Mouse (Mus musculus) spleen, postnatal 0 days (tissue): ENCODE measurements around the gene Hist1h2bc. TPM values are rescaled to one million over a fixed set of nuclear protein-coding genes. Genes with fewer than 3 reads are reported as not detected.

Source experiments
- polyA plus RNA-seq: library from polyadenylated mRNA; unstranded; fragments of >200 nt; fragmentation: Nextera tagmentation; extraction: Ambion mirVana; gene quantifications from 2 replicates; pipeline ENCODE4 v1.2.1, GENCODE M21; 2015

Gene Hist1h2bc
- 77.4 and 85.8 TPM in 2 replicates for polyA plus RNA-seq

DNA sequence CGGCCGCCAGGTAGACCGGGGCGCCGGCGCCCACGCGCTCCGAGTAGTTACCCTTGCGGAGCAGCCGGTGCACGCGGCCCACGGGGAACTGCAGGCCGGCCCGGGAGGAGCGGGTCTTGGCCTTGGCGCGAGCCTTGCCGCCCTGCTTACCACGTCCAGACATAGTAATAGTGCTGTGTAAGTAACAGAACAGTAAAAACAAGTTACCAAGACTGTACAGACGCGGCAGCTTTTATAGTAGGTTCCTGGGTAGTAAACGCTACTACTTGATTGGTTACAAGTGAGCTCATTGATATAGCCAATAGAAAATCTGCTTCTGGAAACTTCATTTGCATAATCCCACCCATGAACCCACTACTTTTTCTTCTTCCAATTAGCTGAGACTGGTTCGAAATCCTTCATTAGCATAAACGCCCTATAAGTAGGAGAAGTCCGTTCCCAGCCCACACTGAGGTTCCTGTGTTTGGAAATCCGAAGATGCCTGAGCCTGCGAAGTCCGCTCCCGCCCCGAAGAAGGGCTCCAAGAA lies at the start of gene Hist1h2bc, which contains the start of gene Hist1h2ac:
Gene Hist1h2bc, plus strand, starts transcription at position 445 of the 527 bp plus-strand sequence.
Gene Hist1h2ac, minus strand, starts transcription at position 194 of the 527 bp plus-strand sequence.

DNA sequence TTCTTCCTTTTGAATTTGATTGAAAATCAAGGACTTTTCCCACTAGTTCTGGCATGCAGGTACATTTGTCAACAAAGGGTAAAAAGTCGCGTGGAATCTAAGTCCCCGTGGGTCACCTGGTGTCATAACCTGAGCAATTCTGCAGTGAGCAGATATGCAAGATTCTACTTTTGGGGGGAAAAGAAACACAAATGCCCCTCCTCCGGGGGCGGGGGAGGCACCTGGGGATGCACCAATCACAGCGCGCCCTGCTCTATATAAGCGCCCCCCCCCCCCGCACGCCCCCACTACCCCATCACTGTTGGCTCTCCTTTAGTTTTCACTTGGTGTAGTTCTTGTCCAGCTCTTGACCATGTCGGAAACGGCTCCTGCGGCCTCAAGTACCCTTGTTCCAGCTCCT lies 11.5 kb downstream of the Hist1h2bc start, which contains the start of gene Hist1h1t:
Gene Hist1h1t, plus strand, starts transcription at position 301 of the 400 bp plus-strand sequence.

DNA sequence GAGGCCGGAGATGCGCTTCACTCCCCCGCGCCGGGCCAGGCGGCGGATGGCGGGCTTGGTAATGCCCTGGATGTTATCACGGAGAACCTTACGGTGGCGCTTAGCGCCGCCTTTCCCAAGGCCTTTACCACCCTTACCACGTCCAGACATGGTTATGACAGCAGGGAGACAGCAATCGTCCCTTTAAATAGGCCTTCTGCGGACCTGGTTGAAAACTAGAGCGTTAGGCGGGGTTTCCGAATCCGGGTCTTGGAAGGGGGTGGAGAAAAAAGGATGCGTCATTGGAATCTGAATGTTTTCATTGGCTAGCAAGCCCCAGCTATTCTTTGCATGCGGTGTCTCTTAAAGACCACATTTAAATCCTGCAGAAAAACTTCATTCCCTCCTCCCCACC lies 14.3 kb downstream of the Hist1h2bc start, which contains the start of gene Hist1h4c:
Gene Hist1h4c, minus strand, starts transcription at position 155 of the 394 bp plus-strand sequence.

DNA sequence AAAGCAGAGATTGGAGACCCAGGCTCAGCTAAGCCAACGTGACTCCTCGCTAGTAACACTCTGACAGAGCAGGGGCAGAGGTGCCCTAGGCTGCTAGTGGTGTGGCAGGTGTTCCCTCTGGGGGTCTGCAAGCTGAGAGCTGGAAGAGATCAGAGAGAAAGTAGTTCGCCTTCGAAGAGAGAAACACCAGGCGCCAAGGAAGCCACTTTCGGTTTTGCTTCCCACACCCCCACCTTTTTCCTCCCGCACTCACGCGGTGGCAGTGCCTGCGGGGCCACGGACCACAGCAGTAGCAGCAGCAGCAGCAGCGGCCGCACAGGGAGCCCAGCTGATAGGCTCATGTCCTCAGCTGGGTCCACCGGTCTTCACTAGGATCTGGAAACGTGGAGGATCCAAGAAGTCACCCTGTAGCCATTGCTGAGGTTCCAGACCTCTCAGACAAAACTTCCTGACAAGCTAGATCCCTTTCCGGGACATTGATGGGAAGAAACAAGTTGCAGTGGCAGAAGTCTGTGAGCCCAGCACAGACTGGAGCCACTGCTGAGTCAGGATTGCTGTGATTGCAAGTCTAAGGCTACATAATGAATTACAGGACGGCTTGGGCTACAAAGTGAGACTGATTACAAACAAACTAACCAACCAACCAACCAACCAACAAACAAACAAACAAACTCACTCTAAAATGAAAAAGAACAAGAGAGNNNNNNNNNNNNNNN lies 26.5 kb downstream of the Hist1h2bc start, which contains the start of gene Hfe:
Gene Hfe, minus strand, starts transcription at position 481 of the 716 bp plus-strand sequence.

DNA sequence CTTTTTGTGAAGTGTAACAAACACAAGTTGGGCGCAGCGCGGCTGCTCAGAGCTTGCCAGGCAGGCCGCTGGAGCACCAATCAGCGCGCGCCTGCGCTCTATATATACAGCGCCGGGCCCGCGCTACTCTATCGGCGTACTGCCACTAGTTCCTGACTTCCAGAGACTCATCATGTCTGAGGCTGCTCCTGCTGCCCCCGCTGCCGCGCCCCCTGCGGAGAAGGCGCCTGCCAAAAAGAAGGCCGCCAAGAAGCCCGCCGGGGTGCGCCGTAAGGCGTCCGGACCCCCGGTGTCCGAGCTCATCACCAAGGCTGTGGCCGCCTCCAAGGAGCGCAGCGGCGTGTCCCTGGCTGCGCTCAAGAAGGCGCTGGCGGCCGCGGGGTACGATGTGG lies 54.7 kb downstream of the Hist1h2bc start, which contains the start of gene Hist1h1c:
Gene Hist1h1c, plus strand, starts transcription at position 132 of the 392 bp plus-strand sequence.

Other genes with a start within 250 kb of the Hist1h2bc start
- gene Btn1a1, start 218.3 kb upstream of the Hist1h2bc start, polyA plus RNA-seq = 2.5 and 3.0 TPM in 2 replicates
- gene Btn2a2, start 195.3 kb upstream of the Hist1h2bc start, polyA plus RNA-seq = not detected in 2 replicates
- 10.2 and 10.9 TPM in 2 replicates for gene Hist1h4h, start 153.1 kb upstream of the Hist1h2bc start, polyA plus RNA-seq
- gene Hist1h2af, start 150.3 kb upstream of the Hist1h2bc start, polyA plus RNA-seq = 40.9 and 45.6 TPM in 2 replicates
- 18.3 and 26.4 TPM in 2 replicates for gene Hist1h3g, start 148.8 kb upstream of the Hist1h2bc start, polyA plus RNA-seq
- 2.3 and 2.8 TPM in 2 replicates for gene Hist1h2bh, start 140.8 kb upstream of the Hist1h2bc start, polyA plus RNA-seq
- gene Hist1h3f, start 140.1 kb upstream of the Hist1h2bc start, polyA plus RNA-seq = 5.0 and 8.1 TPM in 2 replicates
- 7.3 and 7.9 TPM in 2 replicates for gene Hist1h4f, start 132.6 kb upstream of the Hist1h2bc start, polyA plus RNA-seq
- gene Hist1h1d, start 130.9 kb upstream of the Hist1h2bc start, polyA plus RNA-seq = 0.91 and 1.1 TPM in 2 replicates
- gene Hist1h3e, start 121.8 kb upstream of the Hist1h2bc start, polyA plus RNA-seq = 15.3 and 18.5 TPM in 2 replicates
- gene Hist1h2ae, start 113.0 kb upstream of the Hist1h2bc start, polyA plus RNA-seq = 134 and 158 TPM in 2 replicates
- gene Hist1h2bg, start 112.8 kb upstream of the Hist1h2bc start, polyA plus RNA-seq = 22.9 and 29.0 TPM in 2 replicates
- gene Hist1h2bf, start 110.0 kb upstream of the Hist1h2bc start, polyA plus RNA-seq = 18.8 and 26.9 TPM in 2 replicates
- 4.1 and 8.1 TPM in 2 replicates for gene Hist1h2ad, start 109.8 kb upstream of the Hist1h2bc start, polyA plus RNA-seq
- gene Hist1h3d, start 108.4 kb upstream of the Hist1h2bc start, polyA plus RNA-seq = 19.3 and 30.4 TPM in 2 replicates
- 202 and 234 TPM in 2 replicates for gene Hist1h4d, start 102.6 kb upstream of the Hist1h2bc start, polyA plus RNA-seq
- 2.5 and 3.2 TPM in 2 replicates for gene Hist1h2be, start 63.1 kb upstream of the Hist1h2bc start, polyA plus RNA-seq
- gene Hist1h1e, start 61.6 kb upstream of the Hist1h2bc start, polyA plus RNA-seq = 31.4 and 33.9 TPM in 2 replicates
- 1.9 and 3.1 TPM in 2 replicates for gene Hist1h2ac, start 251 bp upstream of the Hist1h2bc start, polyA plus RNA-seq
- gene Hist1h1t, start 11.6 kb downstream of the Hist1h2bc start, polyA plus RNA-seq = not detected in 2 replicates
- gene Hist1h4c, start 14.3 kb downstream of the Hist1h2bc start, polyA plus RNA-seq = 18.8 TPM in 2 replicates
- 10.7 and 14.6 TPM in 2 replicates for gene Hfe, start 26.7 kb downstream of the Hist1h2bc start, polyA plus RNA-seq
- gene Hist1h1c, start 54.6 kb downstream of the Hist1h2bc start, polyA plus RNA-seq = 62.5 and 68.9 TPM in 2 replicates
- gene Hist1h3c, start 61.4 kb downstream of the Hist1h2bc start, polyA plus RNA-seq = 10.7 and 11.0 TPM in 2 replicates
- 7.7 and 9.4 TPM in 2 replicates for gene Hist1h2bb, start 62.5 kb downstream of the Hist1h2bc start, polyA plus RNA-seq
- gene Hist1h2ab, start 66.9 kb downstream of the Hist1h2bc start, polyA plus RNA-seq = 104 and 128 TPM in 2 replicates
- gene Hist1h3b, start 68.1 kb downstream of the Hist1h2bc start, polyA plus RNA-seq = 51.9 and 64.5 TPM in 2 replicates
- gene Hist1h4b, start 72.8 kb downstream of the Hist1h2bc start, polyA plus RNA-seq = 8.3 and 9.5 TPM in 2 replicates
- 1.3 and 1.4 TPM in 2 replicates for gene Hist1h4a, start 77.0 kb downstream of the Hist1h2bc start, polyA plus RNA-seq
- gene Hist1h3a, start 78.2 kb downstream of the Hist1h2bc start, polyA plus RNA-seq = 26.7 and 31.7 TPM in 2 replicates
- gene Hist1h1a, start 79.5 kb downstream of the Hist1h2bc start, polyA plus RNA-seq = 15.4 and 20.8 TPM in 2 replicates
- gene Trim38, start 85.7 kb downstream of the Hist1h2bc start, polyA plus RNA-seq = not detected in 2 replicates
- gene Slc17a2, start 122.8 kb downstream of the Hist1h2bc start, polyA plus RNA-seq = not detected in 2 replicates
- gene Slc17a3, start 155.2 kb downstream of the Hist1h2bc start, polyA plus RNA-seq = not detected in 2 replicates
- gene Slc17a1, start 183.6 kb downstream of the Hist1h2bc start, polyA plus RNA-seq = not detected in 2 replicates
- gene Slc17a4, start 230.8 kb downstream of the Hist1h2bc start, polyA plus RNA-seq = 0.16 TPM in 2 replicates
- gene Hist1h2ba, start 250.0 kb downstream of the Hist1h2bc start, polyA plus RNA-seq = not detected in 2 replicates